9 mouse cellular contexts compared by ENCODE assay signal in genomic region chr11:104571373-104571772, GRCm38 (mm10). TPM values are rescaled to one million over a fixed set of nuclear protein-coding genes. Genes with fewer than 3 reads are reported as not detected.
DNase-seq lines count a peak whose midpoint lies in the region; ATAC-seq and TF ChIP-seq lines count a peak whose summit lies in the region.
"Not testable (repeated sequence)": the region's sequence is repeated elsewhere in the genome, so short reads cannot be mapped to it uniquely, and the experiment has no call there.
"Had no signal": no experiment of that assay in that cellular context is flagged by ENCODE, and none has a peak within 500 bp of the region (broad histone marks: within the 10 kb centered on the region; RNA-seq: fewer than 3 reads in every experiment).

No protein-coding gene starts in this region.

- peaks cover 27% of the 10 kb centered on the region for H3K27me3 ChIP-seq in erythroblast, embryonic 14.5 days (ENCODE audit: control insufficient read depth)
- H3K27me3 ChIP-seq in heart, embryonic 11.5 days (ENCODE audit: control insufficient read depth, insufficient read depth, low read length); intestine, postnatal 0 days (replicated peaks; ENCODE audit: control insufficient read depth, insufficient read depth, low read length): not testable (repeated sequence)
- H3K27me3 ChIP-seq in limb, embryonic 12.5 days: peaks cover 29% of the 10 kb centered on the region

- DNase-seq in c-Kit-positive CD71-positive TER-119-negative erythroid progenitor cells, embryonic 14.5 days (ENCODE audit: low read depth): peak; percentile 23
- peak; percentile 32 for DNase-seq in ovary, postnatal 36 days (ENCODE audit: low spot score)
- peak; percentile 7 for DNase-seq in urinary bladder, postnatal 25 days (ENCODE audit: low spot score)

- peak overlapping the region; percentile 52 for H3K4me3 ChIP-seq in erythroblast, embryonic 14.5 days (replicated peaks)
- peak overlapping the region; percentile 37 for H3K4me3 ChIP-seq in heart, embryonic 11.5 days (ENCODE audit: low read depth, low read length)
- H3K4me3 ChIP-seq in intestine, postnatal 0 days (ENCODE audit: low read depth, low read length): peak overlapping the region; percentile 32
- peak overlapping the region; percentile 37 for H3K4me3 ChIP-seq in limb, embryonic 12.5 days (replicated peaks)

- not testable (repeated sequence) for H3K9me3 ChIP-seq in erythroblast, embryonic 14.5 days (ENCODE audit: control insufficient read depth, low read length); heart, embryonic 11.5 days (replicated peaks; ENCODE audit: control insufficient read depth, low read length); intestine, postnatal 0 days (ENCODE audit: control insufficient read depth); limb, embryonic 12.5 days

- H3K36me3 ChIP-seq in erythroblast, embryonic 14.5 days (ENCODE audit: control insufficient read depth); heart, embryonic 11.5 days (ENCODE audit: control insufficient read depth, insufficient read depth, low read length); intestine, postnatal 0 days (ENCODE audit: control insufficient read depth, insufficient read depth); limb, embryonic 12.5 days: not testable (repeated sequence)

- ATAC-seq in heart, embryonic 11.5 days (replicated peaks; ENCODE audit: insufficient number of reproducible peaks, low FRiP score, low TSS enrichment); intestine, postnatal 0 days; limb, embryonic 12.5 days (ENCODE audit: insufficient number of reproducible peaks, insufficient read depth, low FRiP score, low TSS enrichment, low read depth): not testable (repeated sequence)
- peak; percentile 88 for ATAC-seq in megakaryocyte, adult 5-6 weeks (ENCODE audit: poor library complexity, severe bottlenecking)

- H3K4me2 ChIP-seq in heart, embryonic 11.5 days: peak overlapping the region; percentile 74
- peak overlapping the region; percentile 68 for H3K4me2 ChIP-seq in intestine, postnatal 0 days (replicated peaks; ENCODE audit: low read depth)
- H3K4me2 ChIP-seq in limb, embryonic 12.5 days: peak overlapping the region; percentile 62

- 3% methylated on average over 28 of the region's 28 CpGs for WGBS in heart, embryonic 11.5 days (ENCODE audit: insufficient replicate concordance)
- 3% methylated on average over 28 of the region's 28 CpGs for WGBS in intestine, postnatal 0 days
- WGBS in limb, embryonic 12.5 days: 2% methylated on average over 28 of the region's 28 CpGs

- H3K4me1 ChIP-seq in erythroblast, embryonic 14.5 days (ENCODE audit: control insufficient read depth): peaks cover 17% of the 10 kb centered on the region
- H3K4me1 ChIP-seq in heart, embryonic 11.5 days (ENCODE audit: control insufficient read depth, insufficient read depth, low read length); intestine, postnatal 0 days (replicated peaks; ENCODE audit: control insufficient read depth, insufficient read depth, low read length); limb, embryonic 12.5 days (replicated peaks): not testable (repeated sequence)

- not testable (repeated sequence) for H3K27ac ChIP-seq in heart, embryonic 11.5 days (ENCODE audit: low read depth, low read length); intestine, postnatal 0 days (ENCODE audit: low read depth, low read length); limb, embryonic 12.5 days

- peak overlapping the region; percentile 59 for H3K9ac ChIP-seq in heart, embryonic 11.5 days (ENCODE audit: low read depth, low read length)
- H3K9ac ChIP-seq in intestine, postnatal 0 days (ENCODE audit: low read depth, low read length): not testable (repeated sequence)
- H3K9ac ChIP-seq in limb, embryonic 12.5 days (replicated peaks): peak overlapping the region; percentile 47; the same call in 1 of the 2 replicates

- TF ChIP-seq CTCF in intestine, postnatal 0 days (IDR thresholded peaks at IDR 0.05; ENCODE audit: low read depth): not testable (repeated sequence)

RNA-seq across cellular contexts. Expression of gene Myl4, which starts 20.9 kb away (rescaled TPM):
- 0.03 and 0.07 TPM in 2 replicates for polyA plus RNA-seq in erythroblast, embryonic 14.5 days (2012)
- polyA plus RNA-seq in heart, embryonic 11.5 days (2014; fragmentation: Nextera tagmentation; extraction: Ambion mirVana): 3,018 and 3,194 TPM in 2 replicates
- polyA plus RNA-seq in intestine, postnatal 0 days (2015; fragmentation: Nextera tagmentation; extraction: Ambion mirVana): 2.7 and 7.1 TPM in 2 replicates
- polyA plus RNA-seq in limb, embryonic 12.5 days (2016; fragmentation: Nextera tagmentation; extraction: Ambion mirVana): 40.3 and 44.3 TPM in 2 replicates
- total RNA-seq in megakaryocyte, adult 5-6 weeks (2015): 0.11 TPM in 1 of 2 replicates, not detected in the other
- 0.08 TPM in 1 of 2 replicates, not detected in the other for total RNA-seq in megakaryocyte, adult 5-6 weeks (2017)
- polyA plus RNA-seq: macrophage had no signal

RNA-seq across cellular contexts. Expression of gene Cdc27, which starts 21.0 kb away (rescaled TPM):
- polyA plus RNA-seq in erythroblast, embryonic 14.5 days (2012): 0.48 and 0.69 TPM in 2 replicates
- polyA plus RNA-seq in heart, embryonic 11.5 days (2014; fragmentation: Nextera tagmentation; extraction: Ambion mirVana): 34.4 and 44.6 TPM in 2 replicates
- polyA plus RNA-seq in intestine, postnatal 0 days (2015; fragmentation: Nextera tagmentation; extraction: Ambion mirVana): 11.0 and 14.0 TPM in 2 replicates
- polyA plus RNA-seq in limb, embryonic 12.5 days (2016; fragmentation: Nextera tagmentation; extraction: Ambion mirVana): 51.6 and 59.6 TPM in 2 replicates
- total RNA-seq in megakaryocyte, adult 5-6 weeks (2015): 49.4 and 51.3 TPM in 2 replicates
- total RNA-seq in megakaryocyte, adult 5-6 weeks (2017): 45.1 and 52.1 TPM in 2 replicates

RNA-seq across cellular contexts. Expression of gene Itgb3, which starts 36.4 kb away (rescaled TPM):
- polyA plus RNA-seq in erythroblast, embryonic 14.5 days (2012): 0.02 and 0.03 TPM in 2 replicates
- polyA plus RNA-seq in heart, embryonic 11.5 days (2014; fragmentation: Nextera tagmentation; extraction: Ambion mirVana): 3.9 and 4.6 TPM in 2 replicates
- 5.3 and 6.1 TPM in 2 replicates for polyA plus RNA-seq in intestine, postnatal 0 days (2015; fragmentation: Nextera tagmentation; extraction: Ambion mirVana)
- 2.9 and 3.7 TPM in 2 replicates for polyA plus RNA-seq in limb, embryonic 12.5 days (2016; fragmentation: Nextera tagmentation; extraction: Ambion mirVana)
- total RNA-seq in megakaryocyte, adult 5-6 weeks (2015): 7.1 and 8.6 TPM in 2 replicates
- total RNA-seq in megakaryocyte, adult 5-6 weeks (2017): 20.6 and 23.8 TPM in 2 replicates

Comparison
In these comparisons a context has a peak if more than half of its experiments do, and no peak if none do; other contexts are left out.
1. RNA of gene Myl4, which starts 20.9 kb away (polyA plus RNA-seq): 3,018 to 3,194 TPM in heart, embryonic 11.5 days; 40.3 to 44.3 TPM in limb, embryonic 12.5 days, 2.7 to 7.1 TPM in intestine, postnatal 0 days and 0.03 to 0.07 TPM in erythroblast, embryonic 14.5 days; every median in the first group is over 10 times any median in the second.
2. Peak in every context shown above with its lines, with median percentiles within 50 percentile points of each other: DNase-seq, H3K4me3 ChIP-seq and H3K4me2 ChIP-seq.